Mouse (Mus musculus) kidney, postnatal 25 days (tissue): Measurements from ENCODE around the gene Fam160a1.

Experiments used
- DNase-seq, 2 experiments: peaks; one replicate each; pipeline ENCODE4 v3.0.0; 2021; ENCODE audit warnings: mixed read lengths in 2 of 2

Gene Fam160a1

DNA sequence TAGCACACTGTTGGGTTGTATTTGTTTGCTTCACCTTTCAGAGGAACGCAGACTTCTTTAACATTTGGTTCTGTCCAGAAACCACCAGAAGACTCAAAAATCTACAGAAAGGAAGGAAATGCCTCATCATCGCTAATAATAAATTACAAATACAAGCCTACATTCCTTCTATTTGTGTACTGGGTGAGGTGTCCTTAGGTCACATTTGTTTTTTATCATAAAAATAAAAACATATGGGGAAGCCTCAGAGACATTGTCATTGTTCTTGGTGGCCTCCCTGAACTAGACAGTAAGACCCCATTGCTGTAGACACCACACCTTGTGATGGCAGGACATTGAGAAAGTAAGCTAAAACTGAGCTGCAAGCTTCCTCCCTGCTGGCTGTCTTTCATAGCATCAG lies at the start of gene Fam160a1:
TSS of gene Fam160a1 (minus strand) at position 101 of the 400 bp plus-strand sequence.
- no peak for DNase-seq

GRCm38 (mm10) chr3:85863996-85864395 lies 46.9 kb upstream of the Fam160a1 start:
- peak in 1 of 2 experiments; percentile 10 for DNase-seq

DNA sequence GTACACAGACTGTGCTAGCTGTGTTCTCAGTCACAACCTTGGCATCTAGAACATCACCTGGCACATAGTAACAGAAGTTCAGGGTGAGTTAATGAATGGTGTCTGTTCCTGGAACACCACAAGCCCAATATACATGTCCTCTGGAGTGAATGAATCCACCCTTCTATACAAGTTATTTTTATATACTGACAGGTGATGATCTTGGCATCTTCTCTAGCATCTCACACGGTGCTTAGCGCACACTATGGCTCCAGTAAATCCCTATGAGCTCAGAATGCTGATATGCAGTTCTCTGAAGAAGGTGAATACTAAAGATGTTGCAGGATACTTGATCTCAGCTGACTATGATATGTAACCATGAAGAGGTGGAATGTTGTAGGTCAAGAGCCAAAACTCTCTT lies 45.8 kb upstream of the Fam160a1 start:
- DNase-seq, result no peak

- no peak for DNase-seq
These were observed 43.9 kb upstream of the Fam160a1 start for GRCm38 (mm10) chr3:85860996-85861395.

DNA sequence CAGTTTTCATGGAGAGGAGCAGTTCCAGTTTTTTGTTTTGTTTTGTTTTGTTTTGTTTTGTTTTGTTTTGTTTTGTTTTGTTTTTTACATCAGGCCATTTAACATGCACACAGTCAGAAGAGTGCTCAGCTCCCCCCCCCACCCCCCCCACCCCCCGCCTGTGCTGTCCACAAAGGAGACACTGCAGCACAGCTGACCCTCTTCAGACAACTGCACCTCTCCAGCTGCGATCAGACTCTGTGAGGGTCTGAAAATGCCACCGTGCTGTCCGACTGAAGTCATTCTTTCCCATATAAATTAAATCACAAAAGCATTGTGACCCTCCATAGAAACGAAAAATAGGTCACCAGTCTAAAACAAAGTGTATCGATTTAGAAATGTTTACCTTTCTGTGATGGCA lies 42.2 kb upstream of the Fam160a1 start:
- no peak for DNase-seq

DNA sequence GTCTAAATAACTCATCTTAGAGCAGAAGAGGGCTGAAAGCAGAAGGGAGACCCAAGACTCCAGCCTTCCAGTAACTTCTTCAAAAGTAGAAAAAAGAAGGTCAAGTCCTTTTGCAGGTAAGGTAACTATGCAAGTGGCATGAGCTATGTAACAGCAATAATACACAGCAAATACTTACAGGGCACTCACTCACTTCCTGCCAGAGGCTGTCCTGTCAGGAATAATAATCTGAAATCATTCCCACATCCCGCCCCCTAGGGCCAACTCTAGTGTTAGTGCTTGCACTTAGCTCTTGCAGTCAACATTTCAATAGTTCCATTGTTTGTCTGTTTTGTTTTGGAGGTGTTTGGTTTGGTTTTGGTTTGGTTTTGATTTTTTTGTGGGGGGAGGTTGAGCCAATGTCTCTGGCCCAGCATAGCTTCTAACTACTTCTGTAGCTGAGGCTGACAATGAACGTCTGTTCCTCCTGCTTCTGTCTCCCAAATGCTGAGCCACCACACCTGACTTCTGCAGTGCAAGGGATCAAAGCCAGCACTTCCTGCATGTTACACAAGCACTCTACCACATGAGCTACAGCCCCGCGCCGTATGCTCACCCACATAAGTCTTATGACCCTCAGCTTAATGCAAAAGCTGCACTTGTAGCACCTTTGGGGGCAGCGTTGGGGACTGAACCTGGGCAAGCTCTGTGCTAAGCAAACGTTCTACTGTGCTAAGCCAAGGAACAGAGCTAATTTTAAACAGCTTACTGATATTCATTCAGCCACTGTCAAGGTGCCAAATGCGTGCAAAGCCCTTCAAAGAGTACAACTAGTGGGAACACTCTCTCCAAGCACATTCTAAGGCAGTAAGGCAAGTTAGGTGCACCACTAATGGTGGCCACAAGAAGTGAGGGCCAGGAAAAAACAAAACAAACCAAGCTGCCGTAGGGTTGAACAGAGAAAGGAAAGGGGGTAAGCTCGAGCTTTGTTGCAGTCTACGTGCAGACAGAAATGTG lies 41.3 kb upstream of the Fam160a1 start:
- DNase-seq, result peak; percentile 42 to 44

GRCm38 (mm10) chr3:85857083-85857482 lies 40.0 kb upstream of the Fam160a1 start:
- DNase-seq, result no peak

DNA sequence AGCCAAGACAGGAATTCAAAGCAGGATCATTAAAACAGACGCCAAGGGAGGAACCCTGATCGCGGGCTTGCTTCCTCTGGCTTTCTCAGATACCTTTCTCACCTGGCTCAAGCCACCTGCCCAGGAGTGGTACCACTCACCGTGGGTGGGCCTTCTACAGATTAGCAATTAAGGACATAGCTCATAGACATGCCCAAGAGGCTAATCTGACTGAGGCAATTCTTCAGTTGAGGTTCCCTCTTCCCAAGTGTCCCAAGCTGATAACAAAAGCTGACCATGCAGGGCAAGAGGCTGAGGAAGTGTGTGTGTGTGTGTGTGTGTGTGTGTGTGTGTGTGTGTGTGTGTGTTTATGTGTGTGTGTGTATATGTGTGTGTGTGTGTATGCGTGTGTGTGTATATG lies 38.9 kb upstream of the Fam160a1 start:
- DNase-seq, result no peak

- no peak for DNase-seq
These were observed 38.0 kb upstream of the Fam160a1 start for GRCm38 (mm10) chr3:85855043-85855442.

GRCm38 (mm10) chr3:85854143-85854542 lies 37.1 kb upstream of the Fam160a1 start:
- no peak for DNase-seq

DNA sequence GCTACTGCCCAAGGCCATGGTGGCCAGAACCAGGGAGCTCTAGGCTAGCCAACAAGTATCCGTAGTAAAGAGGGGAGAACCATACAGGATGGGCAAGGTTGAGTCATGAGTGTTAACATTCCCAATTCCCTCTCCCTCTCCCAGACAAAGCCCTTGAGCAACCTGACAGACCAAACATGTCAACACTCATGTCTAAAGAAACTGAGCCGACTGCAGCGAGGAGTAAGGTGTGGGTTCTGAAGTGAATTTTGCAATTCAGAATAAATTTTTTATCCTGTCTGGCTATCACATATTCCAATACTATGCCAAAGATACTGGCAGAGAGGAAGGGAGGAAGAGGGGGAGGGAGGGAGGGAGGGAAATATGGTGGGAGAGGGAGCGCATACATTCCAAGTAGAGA lies 36.6 kb upstream of the Fam160a1 start:
- DNase-seq, result no peak

DNA sequence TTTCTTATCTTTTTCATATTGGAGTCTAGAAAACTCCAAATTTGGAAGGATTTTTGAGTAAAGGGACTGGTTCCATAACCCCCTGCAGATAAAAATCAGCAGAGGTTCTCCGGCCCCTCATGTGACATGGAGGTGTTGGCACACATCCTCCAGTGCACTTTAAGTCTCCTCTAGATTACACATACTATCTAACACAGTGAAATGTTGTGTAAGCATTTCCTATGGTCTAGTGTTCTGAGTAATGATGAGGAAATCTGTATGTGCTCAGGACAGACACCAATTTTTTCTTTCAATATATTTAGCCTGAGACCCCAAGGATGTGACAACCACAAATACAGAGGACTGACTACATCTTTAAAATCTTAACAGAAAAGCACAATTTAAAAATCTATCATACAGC lies 33.0 kb upstream of the Fam160a1 start:
- no peak for DNase-seq

- no peak for DNase-seq
These were observed 29.2 kb upstream of the Fam160a1 start for GRCm38 (mm10) chr3:85846316-85846715.

DNA sequence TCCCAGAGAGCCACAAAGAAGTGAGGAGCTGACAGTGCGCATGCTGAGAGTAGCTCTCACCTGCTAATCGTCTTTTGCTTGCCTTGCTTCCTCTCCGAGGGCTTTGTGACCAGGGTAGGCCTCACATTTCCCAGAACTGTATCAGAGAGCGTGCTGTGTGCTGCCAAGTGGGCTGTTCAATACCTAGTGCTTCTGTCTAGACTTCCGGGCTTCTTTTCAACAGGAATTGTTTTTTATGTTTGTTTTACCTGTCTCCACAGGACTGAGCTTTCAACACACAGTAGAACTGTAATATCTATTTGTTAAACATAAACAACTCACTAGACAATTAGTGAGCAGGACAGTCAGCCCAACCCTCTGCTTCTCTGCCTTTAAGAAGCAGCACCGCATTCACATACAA lies 28.2 kb upstream of the Fam160a1 start:
- DNase-seq, result no peak

- peak; percentile 46 to 56 for DNase-seq
These were observed 25.8 kb upstream of the Fam160a1 start for GRCm38 (mm10) chr3:85842881-85843218.

DNA sequence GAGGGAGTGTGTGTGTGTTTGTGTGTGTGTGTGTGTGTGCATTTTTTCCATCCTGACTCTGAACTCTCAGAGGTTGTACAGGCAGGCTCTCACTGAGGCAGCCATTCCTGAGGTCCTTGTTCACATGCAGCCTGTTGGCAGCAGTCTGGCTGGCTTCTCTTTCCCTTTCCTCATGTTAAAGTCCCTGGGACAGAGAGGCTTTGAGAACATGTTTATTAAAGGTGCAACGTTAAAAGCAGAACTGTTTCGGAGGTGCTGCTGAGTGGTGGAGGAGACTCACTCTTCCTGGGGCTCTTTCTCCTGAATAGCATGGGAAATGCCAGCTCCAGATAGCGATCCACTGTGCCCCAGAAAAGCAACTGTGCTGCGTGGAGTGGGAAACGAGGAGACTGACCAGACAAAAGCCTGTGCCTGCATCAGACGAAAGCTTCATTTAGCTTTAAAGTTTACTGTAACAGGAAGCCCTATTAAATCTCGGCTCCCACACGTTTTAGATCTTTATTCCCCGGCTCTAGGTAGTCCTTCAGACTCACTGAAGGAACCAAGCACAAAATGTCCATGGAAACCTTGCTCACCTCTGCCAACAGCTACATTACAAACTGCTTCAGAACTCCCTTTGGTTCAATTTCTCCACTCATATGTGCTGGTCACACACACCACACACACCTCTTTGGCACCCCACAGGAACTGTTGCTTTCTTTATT lies 25.2 kb upstream of the Fam160a1 start:
- DNase-seq, result no peak

- no peak for DNase-seq
These were observed 24.5 kb upstream of the Fam160a1 start for GRCm38 (mm10) chr3:85841454-85842176.

DNA sequence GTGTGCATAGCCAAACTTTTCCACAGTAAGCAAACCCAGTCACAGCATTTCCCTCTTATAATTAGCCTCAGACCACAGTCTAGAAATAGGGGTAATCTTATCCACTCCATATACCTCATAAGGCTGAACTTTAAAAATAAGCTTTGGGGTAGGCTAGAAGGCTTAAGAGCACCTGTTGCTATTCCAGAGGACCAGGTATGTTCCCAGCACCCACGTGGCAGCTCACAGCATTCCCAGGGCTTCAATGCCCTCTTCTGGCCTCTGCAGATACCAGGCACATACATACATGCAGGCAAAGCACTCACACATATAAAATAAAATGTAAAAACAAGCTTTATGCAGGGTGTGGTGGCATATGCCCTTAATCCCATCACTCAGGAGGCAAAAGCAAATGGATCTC lies 16.5 kb upstream of the Fam160a1 start:
- DNase-seq, result no peak

DNA sequence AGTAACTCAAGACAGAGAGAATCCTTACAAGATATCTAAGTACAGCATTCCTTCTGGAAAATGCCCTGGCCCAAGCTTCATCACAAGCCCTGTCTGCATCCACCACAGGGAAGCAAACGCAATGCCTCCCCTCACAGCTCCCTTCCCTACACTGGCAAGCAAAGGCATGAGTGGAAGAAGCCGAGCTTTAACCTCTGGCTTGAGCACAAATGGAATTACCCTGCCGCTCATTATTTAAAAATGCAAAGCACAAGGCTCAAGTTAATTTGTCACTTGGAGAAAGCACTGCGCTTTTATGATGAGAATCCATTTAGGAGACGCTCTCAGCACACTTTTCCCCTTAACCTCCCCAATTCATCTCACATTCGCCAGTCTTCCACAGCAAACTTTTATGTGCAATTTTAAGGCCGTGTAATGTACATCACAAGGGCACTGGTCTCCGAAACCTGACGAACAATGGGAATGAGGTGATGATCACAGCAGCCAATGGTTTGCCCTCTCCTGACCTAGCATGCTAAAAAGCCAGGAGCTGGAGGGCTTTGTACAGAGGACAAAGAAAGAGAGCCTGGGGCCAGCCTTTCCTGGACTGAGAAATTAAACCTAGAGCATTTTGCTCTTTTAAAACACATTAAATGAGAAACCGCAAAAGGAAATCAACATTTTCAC lies 15.5 kb upstream of the Fam160a1 start:
- peak; percentile 36 to 58 for DNase-seq

- peak; percentile 65 to 75 for DNase-seq
These were observed 14.7 kb upstream of the Fam160a1 start for GRCm38 (mm10) chr3:85831785-85832184.

- DNase-seq, result peak; percentile 47 to 63
These were observed 12.0 kb upstream of the Fam160a1 start for GRCm38 (mm10) chr3:85829047-85829446.

DNA sequence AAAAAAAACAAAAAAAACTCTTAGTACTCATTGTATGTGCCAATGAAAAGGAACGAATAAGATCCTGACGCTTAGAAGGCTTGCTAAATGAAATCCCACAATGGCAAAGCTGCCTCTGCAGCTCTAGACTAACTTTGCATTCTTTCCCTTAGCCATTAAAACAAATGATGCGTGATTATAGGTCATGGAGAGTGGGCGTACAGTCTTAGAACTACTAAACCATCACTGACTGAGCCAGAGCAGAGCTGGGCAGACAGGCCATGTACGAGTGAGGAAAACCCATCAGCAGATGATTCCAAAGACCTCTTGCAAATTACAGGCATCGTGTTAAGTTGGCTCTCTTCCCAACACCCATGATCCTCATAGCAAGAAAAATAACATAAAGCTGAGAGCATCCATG lies 10.7 kb upstream of the Fam160a1 start:
- peak; percentile 6 to 22 for DNase-seq

DNA sequence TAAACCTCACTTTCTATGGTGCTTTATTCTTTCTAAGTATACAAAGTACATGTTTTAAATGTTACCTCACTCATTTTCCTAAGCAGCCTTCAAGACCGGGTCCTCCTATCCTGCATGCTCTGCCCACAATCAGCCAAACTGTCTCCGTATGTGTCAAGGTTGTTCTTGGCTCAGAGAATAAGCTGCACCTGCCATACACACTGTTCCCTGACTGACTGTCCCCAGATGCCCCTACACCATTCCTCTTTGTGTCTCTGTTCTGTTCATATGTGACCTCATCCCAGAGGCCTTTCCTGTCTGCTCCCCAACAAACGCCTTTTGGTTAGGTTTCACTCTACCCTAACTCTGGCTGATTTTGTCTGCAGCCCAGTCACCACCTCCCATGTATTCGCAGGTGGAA lies 10.2 kb upstream of the Fam160a1 start:
- peak in 1 of 2 experiments; percentile 33 for DNase-seq
